Mouse (Mus musculus) erythroblast, embryonic 14.5 days (primary cell): ENCODE measurements around the gene Cd79a.

Experiments used
- GATA1 ChIP-seq: IDR thresholded peaks from 2 replicates; pipeline ENCODE4 v1.6.1; 2012; ENCODE audit warnings: low read length, inconsistent platforms, mixed read lengths
- TAL1 ChIP-seq: IDR thresholded peaks from 3 replicates; pipeline ENCODE4 v1.6.1; 2012; ENCODE audit warnings: low read length, inconsistent platforms, mixed read lengths

- no peak for TF ChIP-seq TAL1
- no peak for TF ChIP-seq GATA1
These were observed 10.1 kb downstream of the Cd79a start for GRCm38 (mm10) chr7:24907211-24907748.
